Mouse (Mus musculus): Measurements from ENCODE around the gene Exosc1. TPM values are rescaled to one million over a fixed set of nuclear protein-coding genes. Genes with fewer than 3 reads are reported as not detected.

Exosc1 gene
- polyA plus RNA-seq, 1 experiment from 2014 or later: 93.0 TPM

- DNase-seq (no peak), ATAC-seq (ENCODE audit: insufficient read depth) (no peak)
- 68% methylated on average over 13 of the region's 13 CpGs for WGBS
- no peak overlapping the region for H3K27ac ChIP-seq (ENCODE audit: low read depth)
- H3K4me2 ChIP-seq: no peak overlapping the region
- no peaks in the 10 kb centered on the region for H3K4me1 ChIP-seq (ENCODE audit: insufficient read depth)
- no peak overlapping the region for H3K9ac ChIP-seq
- no peaks in the 10 kb centered on the region for H3K9me3 ChIP-seq (ENCODE audit: low read depth, low read length)
- H3K27me3 ChIP-seq (ENCODE audit: insufficient read depth, low read length): no peaks in the 10 kb centered on the region
- no peak overlapping the region for H3K4me3 ChIP-seq (ENCODE audit: low read depth, low read length)
- TF ChIP-seq CTCF (IDR thresholded peaks at IDR 0.05; ENCODE audit: low read depth): no peak
- H3K36me3 ChIP-seq (ENCODE audit: insufficient read depth): peaks cover 11% of the 10 kb centered on the region; the same call in 1 of the 2 replicates
Observed at GRCm38 (mm10) chr19:41973891-41974794, 40.9 kb upstream of the Exosc1 start.

- H3K9me3 ChIP-seq (ENCODE audit: low read depth, low read length): no peaks in the 10 kb centered on the region
- no peak overlapping the region for H3K4me2 ChIP-seq
- WGBS: 91% methylated on average over 7 of the region's 7 CpGs
- H3K27me3 ChIP-seq (ENCODE audit: insufficient read depth, low read length): no peaks in the 10 kb centered on the region
- no peaks in the 10 kb centered on the region for H3K4me1 ChIP-seq (ENCODE audit: insufficient read depth)
- DNase-seq (no peak), ATAC-seq (ENCODE audit: insufficient read depth) (no peak)
- H3K9ac ChIP-seq: no peak overlapping the region
- H3K4me3 ChIP-seq (ENCODE audit: low read depth, low read length): no peak overlapping the region
- peaks cover 48% of the 10 kb centered on the region for H3K36me3 ChIP-seq (ENCODE audit: insufficient read depth)
- TF ChIP-seq CTCF (IDR thresholded peaks at IDR 0.05; ENCODE audit: low read depth): no peak
- H3K27ac ChIP-seq (ENCODE audit: low read depth): no peak overlapping the region
Observed at GRCm38 (mm10) chr19:41969618-41970017, 36.4 kb upstream of the Exosc1 start.

GRCm38 (mm10) chr19:41953574-41953973 is 20.4 kb upstream of the Exosc1 start:
- no peak overlapping the region for H3K4me3 ChIP-seq (ENCODE audit: low read depth, low read length)
- no peaks in the 10 kb centered on the region for H3K9me3 ChIP-seq (ENCODE audit: low read depth, low read length)
- peaks cover 99% of the 10 kb centered on the region for H3K36me3 ChIP-seq (ENCODE audit: insufficient read depth)
- H3K9ac ChIP-seq: no peak overlapping the region
- H3K4me2 ChIP-seq: no peak overlapping the region
- ATAC-seq (ENCODE audit: insufficient read depth) (no peak), DNase-seq (no peak)
- no peak for TF ChIP-seq CTCF (IDR thresholded peaks at IDR 0.05; ENCODE audit: low read depth)
- H3K27ac ChIP-seq (ENCODE audit: low read depth): no peak overlapping the region
- 89% methylated on average over 3 of the region's 3 CpGs for WGBS
- H3K4me1 ChIP-seq (ENCODE audit: insufficient read depth): no peaks in the 10 kb centered on the region
- no peaks in the 10 kb centered on the region for H3K27me3 ChIP-seq (ENCODE audit: insufficient read depth, low read length)

GRCm38 (mm10) chr19:41952287-41952686 is 19.1 kb upstream of the Exosc1 start:
- Histone ChIP-seq H3K9ac (no peak overlapping the region), H3K27ac (ENCODE audit: low read depth) (no peak overlapping the region), H3K36me3 (ENCODE audit: insufficient read depth) (peaks cover 98% of the 10 kb centered on the region), H3K4me3 (ENCODE audit: low read depth, low read length) (no peak overlapping the region), H3K4me2 (no peak overlapping the region), H3K27me3 (ENCODE audit: insufficient read depth, low read length) (no peaks in the 10 kb centered on the region), H3K9me3 (ENCODE audit: low read depth, low read length) (no peaks in the 10 kb centered on the region), H3K4me1 (ENCODE audit: insufficient read depth) (no peaks in the 10 kb centered on the region)
- no peak for ATAC-seq (ENCODE audit: insufficient read depth)
- DNase-seq: peak; percentile 46
- TF ChIP-seq CTCF (IDR thresholded peaks at IDR 0.05; ENCODE audit: low read depth): peak; percentile 59
- WGBS: 67% methylated on average over 4 of the region's 4 CpGs

GRCm38 (mm10) chr19:41943841-41944240 is 10.6 kb upstream of the Exosc1 start:
- Histone ChIP-seq H3K4me2 (no peak overlapping the region), H3K27ac (ENCODE audit: low read depth) (no peak overlapping the region), H3K36me3 (ENCODE audit: insufficient read depth) (peaks cover 94% of the 10 kb centered on the region), H3K27me3 (ENCODE audit: insufficient read depth, low read length) (no peaks in the 10 kb centered on the region), H3K9ac (no peak overlapping the region), H3K4me1 (ENCODE audit: insufficient read depth) (no peaks in the 10 kb centered on the region), H3K4me3 (ENCODE audit: low read depth, low read length) (no peak overlapping the region), H3K9me3 (ENCODE audit: low read depth, low read length) (no peaks in the 10 kb centered on the region)
- DNase-seq (no peak), ATAC-seq (ENCODE audit: insufficient read depth) (no peak)
- TF ChIP-seq CTCF (IDR thresholded peaks at IDR 0.05; ENCODE audit: low read depth): no peak
- WGBS: 83% methylated on average over 7 of the region's 7 CpGs

- Histone ChIP-seq H3K36me3 (ENCODE audit: insufficient read depth) (peaks cover 63% of the 10 kb centered on the region), H3K4me2 (no peak overlapping the region), H3K4me1 (ENCODE audit: insufficient read depth) (peaks cover 8% of the 10 kb centered on the region), H3K9ac (no peak overlapping the region), H3K27ac (ENCODE audit: low read depth) (no peak overlapping the region), H3K27me3 (ENCODE audit: insufficient read depth, low read length) (no peaks in the 10 kb centered on the region), H3K4me3 (ENCODE audit: low read depth, low read length) (no peak overlapping the region), H3K9me3 (ENCODE audit: low read depth, low read length) (no peaks in the 10 kb centered on the region)
- no peak for TF ChIP-seq CTCF (IDR thresholded peaks at IDR 0.05; ENCODE audit: low read depth)
- WGBS: 85% methylated on average over 5 of the region's 5 CpGs
- ATAC-seq (ENCODE audit: insufficient read depth): no peak
- DNase-seq: no peak
Observed at GRCm38 (mm10) chr19:41938539-41938938, 5.3 kb upstream of the Exosc1 start.

- H3K27me3 ChIP-seq (ENCODE audit: insufficient read depth, low read length): no peaks in the 10 kb centered on the region
- no peak overlapping the region for H3K9ac ChIP-seq
- H3K9me3 ChIP-seq (ENCODE audit: low read depth, low read length): no peaks in the 10 kb centered on the region
- peaks cover 44% of the 10 kb centered on the region for H3K36me3 ChIP-seq (ENCODE audit: insufficient read depth)
- ATAC-seq (ENCODE audit: insufficient read depth) (no peak), DNase-seq (no peak)
- 85% methylated on average over 1 of the region's 1 CpGs for WGBS
- no peak overlapping the region for H3K4me3 ChIP-seq (ENCODE audit: low read depth, low read length)
- no peak overlapping the region for H3K4me2 ChIP-seq
- no peak for TF ChIP-seq CTCF (IDR thresholded peaks at IDR 0.05; ENCODE audit: low read depth)
- H3K27ac ChIP-seq (ENCODE audit: low read depth): no peak overlapping the region
- peaks cover 13% of the 10 kb centered on the region for H3K4me1 ChIP-seq (ENCODE audit: insufficient read depth)
Observed at GRCm38 (mm10) chr19:41935921-41936320, 2.7 kb upstream of the Exosc1 start.

Data from lung, embryonic 14.5 days (tissue).